Mouse (Mus musculus): ENCODE measurements around the gene Esd. TPM values are rescaled to one million over a fixed set of nuclear protein-coding genes. Genes with fewer than 3 reads are reported as not detected.

Esd gene
- 1,178 TPM for polyA plus RNA-seq (2014; fragmentation: Illumina TruSeq; extraction: RNeasy Lipid Tissue Mini Kit (QIAGEN cat#74804); ENCODE audit: low read depth, low replicate concordance)

DNA sequence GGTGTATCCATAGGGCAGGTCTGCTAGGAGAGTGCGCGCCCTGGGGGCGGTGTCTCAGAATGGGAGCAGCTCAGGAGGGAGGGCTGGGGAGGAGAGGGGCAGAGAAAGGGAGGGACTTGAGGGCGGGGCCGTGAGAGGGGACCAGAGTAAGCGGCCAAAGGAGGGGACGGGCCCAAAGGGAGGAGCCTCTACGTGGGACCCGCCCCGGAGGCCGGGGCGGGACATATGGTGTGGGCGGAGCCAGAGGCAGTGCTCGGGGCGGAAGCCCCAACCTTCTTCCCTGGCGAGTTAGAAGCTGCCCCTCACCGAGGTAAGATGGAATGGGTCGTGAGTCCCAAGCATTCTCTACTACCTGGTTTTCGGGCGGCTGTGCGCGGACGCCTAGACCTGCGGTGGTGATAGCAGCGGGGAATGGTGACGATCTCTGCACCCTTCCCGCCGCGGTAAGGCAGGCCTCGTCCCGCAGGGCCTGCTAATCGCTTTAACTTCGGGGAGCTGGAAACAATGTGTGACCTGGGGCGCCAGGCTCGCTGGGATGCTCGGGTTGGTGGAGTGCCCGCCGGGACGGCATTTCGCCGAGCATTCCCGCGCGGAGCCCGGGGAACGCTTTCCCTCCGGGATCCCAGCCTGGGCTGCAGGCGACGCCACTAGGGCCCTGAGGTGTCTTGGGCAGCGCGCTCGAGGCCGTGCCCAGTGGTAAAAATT is at the start of gene Esd:
Esd (plus strand) TSS at position 219 of the 705 bp plus-strand sequence.

Other genes starting within 250 kb of the Esd start
- 0.44 TPM for gene Htr2a, start 91.5 kb upstream of the Esd start, polyA plus RNA-seq (2014; fragmentation: Illumina TruSeq; extraction: RNeasy Lipid Tissue Mini Kit (QIAGEN cat#74804); ENCODE audit: low read depth, low replicate concordance)
- gene Lrch1, start 215.6 kb downstream of the Esd start, polyA plus RNA-seq (2014; fragmentation: Illumina TruSeq; extraction: RNeasy Lipid Tissue Mini Kit (QIAGEN cat#74804); ENCODE audit: low read depth, low replicate concordance) = 11.4 TPM